Mouse (Mus musculus): ENCODE results near the gene Cd151. TPM values are rescaled to one million over a fixed set of nuclear protein-coding genes. Genes with fewer than 3 reads are reported as not detected.

The Cd151 gene
- polyA plus RNA-seq, 1 experiment from 2014 or later, result 36.4 TPM

- Histone ChIP-seq H3K27ac (ENCODE audit: low read length) (peak overlapping the region; percentile 81), H3K4me2 (ENCODE audit: low read depth, low read length) (peak overlapping the region; percentile 90), H3K36me3 (ENCODE audit: control insufficient read depth, insufficient read depth, low read length) (peaks cover 26% of the 10 kb centered on the region), H3K4me1 (replicated peaks; ENCODE audit: control insufficient read depth, insufficient read depth, low read length) (peaks cover 46% of the 10 kb centered on the region), H3K27me3 (ENCODE audit: control insufficient read depth, insufficient read depth, low read depth, low read length) (peaks cover 15% of the 10 kb centered on the region), H3K9me3 (ENCODE audit: control insufficient read depth, low read length) (no peaks in the 10 kb centered on the region), H3K9ac (ENCODE audit: low read length) (peak overlapping the region; percentile 90), H3K4me3 (ENCODE audit: low read length) (peak overlapping the region; percentile 83)
- 1% methylated on average over 8 of the region's 8 CpGs for WGBS
- ATAC-seq (ENCODE audit: low read depth), result peak; percentile 71
Observed at GRCm38 (mm10) chr7:141468522-141469211, 1.5 kb downstream of the Cd151 start.

- peak overlapping the region; percentile 83 for H3K4me3 ChIP-seq (ENCODE audit: low read length)
- H3K9me3 ChIP-seq (ENCODE audit: control insufficient read depth, low read length), result no peaks in the 10 kb centered on the region
- WGBS, result 67% methylated on average over 6 of the region's 6 CpGs
- H3K9ac ChIP-seq (ENCODE audit: low read length), result peak overlapping the region; percentile 90
- H3K4me1 ChIP-seq (replicated peaks; ENCODE audit: control insufficient read depth, insufficient read depth, low read length), result peaks cover 49% of the 10 kb centered on the region
- H3K27me3 ChIP-seq (ENCODE audit: control insufficient read depth, insufficient read depth, low read depth, low read length), result peaks cover 8% of the 10 kb centered on the region
- no peak for ATAC-seq (ENCODE audit: low read depth)
- peaks cover 26% of the 10 kb centered on the region for H3K36me3 ChIP-seq (ENCODE audit: control insufficient read depth, insufficient read depth, low read length)
- H3K27ac ChIP-seq (ENCODE audit: low read length), result peak overlapping the region; percentile 81
- peak overlapping the region; percentile 90 for H3K4me2 ChIP-seq (ENCODE audit: low read depth, low read length)
Observed at GRCm38 (mm10) chr7:141469352-141469751, 2.2 kb downstream of the Cd151 start.

GRCm38 (mm10) chr7:141469901-141470636, 2.9 kb downstream of the Cd151 start:
- Histone ChIP-seq H3K4me1 (replicated peaks; ENCODE audit: control insufficient read depth, insufficient read depth, low read length) (peaks cover 43% of the 10 kb centered on the region), H3K36me3 (ENCODE audit: control insufficient read depth, insufficient read depth, low read length) (peaks cover 26% of the 10 kb centered on the region), H3K9me3 (ENCODE audit: control insufficient read depth, low read length) (no peaks in the 10 kb centered on the region), H3K27me3 (ENCODE audit: control insufficient read depth, insufficient read depth, low read depth, low read length) (peaks cover 3% of the 10 kb centered on the region; the same call in 1 of the 2 replicates), H3K9ac (ENCODE audit: low read length) (no peak overlapping the region; the same call in 1 of the 2 replicates), H3K27ac (ENCODE audit: low read length) (no peak overlapping the region), H3K4me2 (ENCODE audit: low read depth, low read length) (no peak overlapping the region), H3K4me3 (ENCODE audit: low read length) (no peak overlapping the region)
- no peak for ATAC-seq (ENCODE audit: low read depth)
- 87% methylated on average over 18 of the region's 18 CpGs for WGBS

- H3K4me2 ChIP-seq (ENCODE audit: low read depth, low read length), result no peak overlapping the region
- H3K27ac ChIP-seq (ENCODE audit: low read length), result no peak overlapping the region
- no peak overlapping the region for H3K9ac ChIP-seq (ENCODE audit: low read length)
- H3K4me3 ChIP-seq (ENCODE audit: low read length), result no peak overlapping the region
- H3K36me3 ChIP-seq (ENCODE audit: control insufficient read depth, insufficient read depth, low read length), result peaks cover 26% of the 10 kb centered on the region
- H3K4me1 ChIP-seq (replicated peaks; ENCODE audit: control insufficient read depth, insufficient read depth, low read length), result peaks cover 41% of the 10 kb centered on the region
- no peak for ATAC-seq (ENCODE audit: low read depth)
- 87% methylated on average over 10 of the region's 10 CpGs for WGBS
- H3K27me3 ChIP-seq (ENCODE audit: control insufficient read depth, insufficient read depth, low read depth, low read length), result 0 out of 2 replicates have a peak, but pooled peaks cover under 1% of the 10 kb centered on the region
- no peaks in the 10 kb centered on the region for H3K9me3 ChIP-seq (ENCODE audit: control insufficient read depth, low read length)
Observed at GRCm38 (mm10) chr7:141470637-141470944, 3.4 kb downstream of the Cd151 start.

GRCm38 (mm10) chr7:141471236-141471635, 4.0 kb downstream of the Cd151 start:
- ATAC-seq (ENCODE audit: low read depth), result no peak
- WGBS, result 90% methylated on average over 1 of the region's 1 CpGs

GRCm38 (mm10) chr7:141472226-141472625, 5.0 kb downstream of the Cd151 start:
- Histone ChIP-seq H3K4me3 (ENCODE audit: low read length) (no peak overlapping the region), H3K4me1 (replicated peaks; ENCODE audit: control insufficient read depth, insufficient read depth, low read length) (peaks cover 44% of the 10 kb centered on the region), H3K4me2 (ENCODE audit: low read depth, low read length) (no peak overlapping the region), H3K27me3 (ENCODE audit: control insufficient read depth, insufficient read depth, low read depth, low read length) (no peaks in the 10 kb centered on the region), H3K9ac (ENCODE audit: low read length) (no peak overlapping the region), H3K27ac (ENCODE audit: low read length) (no peak overlapping the region), H3K36me3 (ENCODE audit: control insufficient read depth, insufficient read depth, low read length) (peaks cover 26% of the 10 kb centered on the region), H3K9me3 (ENCODE audit: control insufficient read depth, low read length) (no peaks in the 10 kb centered on the region)
- WGBS, result 73% methylated on average over 6 of the region's 6 CpGs
- ATAC-seq (ENCODE audit: low read depth), result no peak

More at GRCm38 (mm10) chr7:141471236-141471635, 4.0 kb downstream of the Cd151 start:
- Histone ChIP-seq H3K4me2 (ENCODE audit: low read depth, low read length) (no peak overlapping the region), H3K27me3 (ENCODE audit: control insufficient read depth, insufficient read depth, low read depth, low read length) (no peaks in the 10 kb centered on the region), H3K4me3 (ENCODE audit: low read length) (no peak overlapping the region), H3K36me3 (ENCODE audit: control insufficient read depth, insufficient read depth, low read length) (peaks cover 26% of the 10 kb centered on the region), H3K9ac (ENCODE audit: low read length) (no peak overlapping the region), H3K27ac (ENCODE audit: low read length) (no peak overlapping the region), H3K4me1 (replicated peaks; ENCODE audit: control insufficient read depth, insufficient read depth, low read length) (peaks cover 45% of the 10 kb centered on the region), H3K9me3 (ENCODE audit: control insufficient read depth, low read length) (no peaks in the 10 kb centered on the region)

- Histone ChIP-seq H3K9me3 (ENCODE audit: control insufficient read depth, low read length) (no peaks in the 10 kb centered on the region), H3K27ac (ENCODE audit: low read length) (no peak overlapping the region), H3K36me3 (ENCODE audit: control insufficient read depth, insufficient read depth, low read length) (peaks cover 26% of the 10 kb centered on the region), H3K4me1 (replicated peaks; ENCODE audit: control insufficient read depth, insufficient read depth, low read length) (peaks cover 50% of the 10 kb centered on the region), H3K9ac (ENCODE audit: low read length) (no peak overlapping the region), H3K4me3 (ENCODE audit: low read length) (no peak overlapping the region), H3K27me3 (ENCODE audit: control insufficient read depth, insufficient read depth, low read depth, low read length) (no peaks in the 10 kb centered on the region), H3K4me2 (ENCODE audit: low read depth, low read length) (no peak overlapping the region)
- ATAC-seq (ENCODE audit: low read depth), result no peak
- 80% methylated on average over 6 of the region's 6 CpGs for WGBS
Observed at GRCm38 (mm10) chr7:141472763-141473162, 5.6 kb downstream of the Cd151 start.

GRCm38 (mm10) chr7:141474160-141474559, 7.0 kb downstream of the Cd151 start:
- Histone ChIP-seq H3K9me3 (ENCODE audit: control insufficient read depth, low read length) (no peaks in the 10 kb centered on the region), H3K4me3 (ENCODE audit: low read length) (peak overlapping the region; percentile 86), H3K4me2 (ENCODE audit: low read depth, low read length) (peak overlapping the region; percentile 94), H3K4me1 (replicated peaks; ENCODE audit: control insufficient read depth, insufficient read depth, low read length) (peaks cover 46% of the 10 kb centered on the region), H3K27ac (ENCODE audit: low read length) (no peak overlapping the region), H3K9ac (ENCODE audit: low read length) (peak overlapping the region; percentile 92), H3K36me3 (ENCODE audit: control insufficient read depth, insufficient read depth, low read length) (peaks cover 26% of the 10 kb centered on the region), H3K27me3 (ENCODE audit: control insufficient read depth, insufficient read depth, low read depth, low read length) (no peaks in the 10 kb centered on the region)
- ATAC-seq (ENCODE audit: low read depth), result no peak
- WGBS, result 9% methylated on average over 5 of the region's 5 CpGs

GRCm38 (mm10) chr7:141475011-141475804, 8.0 kb downstream of the Cd151 start, which contains the start of the genes Polr2l and Tspan4:
Polr2l (minus strand) TSS chr7:141475132.
Tspan4 (plus strand) TSS chr7:141475240.
- peak; percentile 55 for ATAC-seq (ENCODE audit: low read depth)
- Histone ChIP-seq H3K4me1 (replicated peaks; ENCODE audit: control insufficient read depth, insufficient read depth, low read length) (peaks cover 39% of the 10 kb centered on the region), H3K9ac (ENCODE audit: low read length) (peak within 1 kb of the TSS; percentile 92), H3K4me2 (ENCODE audit: low read depth, low read length) (peak within 1 kb of the TSS; percentile 94), H3K36me3 (ENCODE audit: control insufficient read depth, insufficient read depth, low read length) (peaks cover 21% of the 10 kb centered on the region), H3K27me3 (ENCODE audit: control insufficient read depth, insufficient read depth, low read depth, low read length) (no peaks in the 10 kb centered on the region), H3K27ac (ENCODE audit: low read length) (peak within 1 kb of the TSS; percentile 99), H3K4me3 (ENCODE audit: low read length) (peak within 1 kb of the TSS; percentile 86), H3K9me3 (ENCODE audit: control insufficient read depth, low read length) (no peaks in the 10 kb centered on the region)
- under 1% methylated on average over 87 of the region's 87 CpGs for WGBS
